ENCODE assay signal across 12 mouse cellular contexts in the genomic region with DNA sequence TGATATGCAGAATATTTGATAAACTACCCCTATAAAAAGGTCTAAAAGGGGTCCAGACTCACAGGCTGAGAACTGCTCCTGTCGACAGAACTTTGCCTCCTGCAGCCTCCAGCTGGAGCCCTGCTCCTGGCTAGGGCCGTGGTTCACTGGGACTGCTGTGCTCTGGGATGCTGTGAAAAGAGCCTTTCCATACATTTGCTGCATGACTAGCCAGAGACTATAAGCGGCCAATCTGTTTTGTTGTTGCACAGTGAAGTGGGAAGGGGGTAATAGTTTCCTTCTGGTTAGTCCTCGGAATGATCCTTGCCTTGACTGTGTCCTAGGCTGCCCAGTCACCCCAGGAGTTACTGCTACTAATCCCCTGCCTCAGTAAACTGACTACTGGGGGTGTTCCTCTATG. TPM values are rescaled to one million over a fixed set of nuclear protein-coding genes. Genes with fewer than 3 reads are reported as not detected.
A peak's percentile ranks its signal among the peaks of the same experiment; 100 is the strongest.
DNase-seq lines count a peak whose midpoint lies in the region; ATAC-seq and TF ChIP-seq lines count a peak whose summit lies in the region.
"Had no signal": no experiment of that assay in that cellular context is flagged by ENCODE, and none has a peak within 500 bp of the region (broad histone marks: within the 10 kb centered on the region; RNA-seq: fewer than 3 reads in every experiment).

No protein-coding gene starts in this region.

- WGBS in thymus, adult 2 months: 90% methylated on average over 4 of the region's 4 CpGs
- WGBS in forebrain, embryonic 14.5 days: 2% methylated on average over 4 of the region's 4 CpGs
- 61% methylated on average over 4 of the region's 4 CpGs for WGBS in liver, embryonic 12.5 days (ENCODE audit: insufficient replicate concordance)

- H3K36me3 ChIP-seq in thymus, adult 2 months (ENCODE audit: control insufficient read depth, insufficient read depth, low read length): peaks cover 8% of the 10 kb centered on the region
- H3K36me3 ChIP-seq in forebrain, embryonic 14.5 days (ENCODE audit: control insufficient read depth, insufficient read depth, low read length): peaks cover 71% of the 10 kb centered on the region
- H3K36me3 ChIP-seq in liver, embryonic 12.5 days: peaks cover 91% of the 10 kb centered on the region

- ATAC-seq in forebrain, embryonic 14.5 days: peak; percentile 87
- no peak for ATAC-seq in liver, embryonic 12.5 days

- H3K4me2 ChIP-seq in forebrain, embryonic 14.5 days (ENCODE audit: low read length): 0 out of 2 replicates have a peak overlapping the region, but pooled peaks have one; percentile 7
- peak overlapping the region; percentile 65 for H3K4me2 ChIP-seq in liver, embryonic 12.5 days
- H3K4me2 ChIP-seq: heart, embryonic 15.5 days had no signal

- no peak for DNase-seq in thymus, adult 2 months
- no peak for DNase-seq in thymus, postnatal 25 days
- peak; percentile 86 for DNase-seq in forebrain, embryonic 14.5 days (ENCODE audit: low spot score)
- DNase-seq in retina, embryonic 14.5 days (ENCODE audit: low spot score): peak; percentile 87
- no peak for DNase-seq in urinary bladder, adult 18-20 months (ENCODE audit: low spot score in 2 of 2)
- DNase-seq in heart, postnatal 25 days (ENCODE audit: low spot score): no peak
- no peak for DNase-seq in c-Kit-positive CD71-positive TER-119-positive erythroid progenitor cells, embryonic 14.5 days (ENCODE audit: low spot score)
- DNase-seq: adrenal gland, postnatal 10 days; kidney, adult 2 months had no signal

- no peak for TF ChIP-seq POLR2A in thymus, adult 2 months (IDR thresholded peaks at IDR 0.05; ENCODE audit: control insufficient read depth, extremely low read depth, insufficient read depth, low read length, poor library complexity)

- TF ChIP-seq CTCF in thymus, adult 2 months (IDR thresholded peaks at IDR 0.05; ENCODE audit: borderline replicate concordance, control insufficient read depth, extremely low read depth, insufficient read depth, low read length, poor library complexity): no peak

- H3K27me3 ChIP-seq in thymus, adult 2 months (ENCODE audit: control insufficient read depth, insufficient read depth, low read length): no peaks in the 10 kb centered on the region
- H3K27me3 ChIP-seq in forebrain, embryonic 14.5 days (replicated peaks; ENCODE audit: control insufficient read depth, insufficient read depth, low read length): no peaks in the 10 kb centered on the region
- H3K27me3 ChIP-seq in liver, embryonic 12.5 days (replicated peaks): no peaks in the 10 kb centered on the region
- H3K27me3 ChIP-seq: heart, embryonic 15.5 days had no signal

- peak overlapping the region; percentile 11 for H3K27ac ChIP-seq in thymus, adult 2 months (ENCODE audit: control insufficient read depth, insufficient read depth, low read length)
- H3K27ac ChIP-seq in forebrain, embryonic 14.5 days (ENCODE audit: low read depth, low read length): peak overlapping the region; percentile 90
- H3K27ac ChIP-seq in liver, embryonic 12.5 days: peak overlapping the region; percentile 96
- H3K27ac ChIP-seq: heart, embryonic 15.5 days; macrophage had no signal

- intact Hi-C loops in heart, postnatal 25 days (cut with DNase I): no loop called here

- no peaks in the 10 kb centered on the region for H3K9me3 ChIP-seq in forebrain, embryonic 14.5 days (replicated peaks; ENCODE audit: control insufficient read depth, low read length)
- H3K9me3 ChIP-seq in liver, embryonic 12.5 days (replicated peaks): no peaks in the 10 kb centered on the region
- H3K9me3 ChIP-seq: heart, embryonic 15.5 days had no signal

- H3K9ac ChIP-seq in forebrain, embryonic 14.5 days (ENCODE audit: low read length): no peak overlapping the region
- H3K9ac ChIP-seq in liver, embryonic 12.5 days: peak overlapping the region; percentile 61
- H3K9ac ChIP-seq: heart, embryonic 15.5 days had no signal

- no peak overlapping the region for H3K4me3 ChIP-seq in thymus, adult 2 months (ENCODE audit: control insufficient read depth, insufficient read depth, low read length)
- no peak overlapping the region for H3K4me3 ChIP-seq in forebrain, embryonic 14.5 days (ENCODE audit: low read depth, low read length)
- H3K4me3 ChIP-seq in liver, embryonic 12.5 days: peak overlapping the region; percentile 24
- H3K4me3 ChIP-seq: heart, embryonic 15.5 days had no signal

- peaks cover 35% of the 10 kb centered on the region for H3K4me1 ChIP-seq in thymus, adult 2 months (replicated peaks; ENCODE audit: control insufficient read depth, insufficient read depth, low read length)
- H3K4me1 ChIP-seq in forebrain, embryonic 14.5 days (ENCODE audit: control insufficient read depth, insufficient read depth, low read length): peaks cover 30% of the 10 kb centered on the region
- peaks cover 88% of the 10 kb centered on the region for H3K4me1 ChIP-seq in liver, embryonic 12.5 days

RNA-seq across cellular contexts. Expression of gene Fbxl22, which starts 8.4 kb away (rescaled TPM):
- 7.6 and 10.2 TPM in 2 replicates for polyA plus RNA-seq in thymus, adult 2 months (2012; rRNA removed)
- 1.3 and 1.9 TPM in 2 replicates for polyA plus RNA-seq in forebrain, embryonic 14.5 days (2014; fragmentation: Nextera tagmentation; extraction: Ambion mirVana)
- 0.64 and 0.77 TPM in 2 replicates for polyA plus RNA-seq in liver, embryonic 12.5 days (2016; fragmentation: Nextera tagmentation; extraction: Ambion mirVana)
- 10 to 100 TPM; 45.9 to 49.2 TPM for total RNA-seq in heart, postnatal 25 days (2021)
- polyA plus RNA-seq: macrophage had no signal

Comparison
In these comparisons a context has a peak if more than half of its experiments do, and no peak if none do; other contexts are left out.
1. DNase-seq: peak in forebrain, embryonic 14.5 days (single experiment) and retina, embryonic 14.5 days (single experiment); none in thymus, adult 2 months (single experiment), thymus, postnatal 25 days (single experiment), urinary bladder, adult 18-20 months (0 of 2), heart, postnatal 25 days (single experiment) and c-Kit-positive CD71-positive TER-119-positive erythroid progenitor cells, embryonic 14.5 days (single experiment).
2. H3K27ac ChIP-seq: peak in every context shown above with its lines; median percentile 96 in liver, embryonic 12.5 days; 90 in forebrain, embryonic 14.5 days; 11 in thymus, adult 2 months.